Mouse (Mus musculus) embryonic facial prominence, embryonic 11.5 days (tissue): ENCODE measurements at regions not wholly inside any gene's neighbourhood (a gene's known extent, or its start where the extent isn't known, plus 50 kb on each side); places are given as distances from the start of the nearest gene placed in this dataset.

Experiments used
- ATAC-seq: fragments of 200-750 bp; cut with Nextera tagmentation; replicated peaks from 2 replicates; pipeline ENCODE4 v1.8.0; 2017; ENCODE audit warnings: low read depth; ENCODE audit not compliant: insufficient number of reproducible peaks, low FRiP score, low TSS enrichment
- DNase-seq: peaks from one replicate; pipeline ENCODE4 v3.0.0-alpha.2; 2015; ENCODE audit warnings: low spot score
- H3K27ac ChIP-seq: fragments of 300-500 bp; sonication (generic); replicated peaks from 2 replicates; pipeline ENCODE4 v1.5.1; 2014; ENCODE audit warnings: mild to moderate bottlenecking, low read depth, low read length, control low read depth
- H3K27me3 ChIP-seq: fragments of 300-500 bp; sonication (generic); 2 replicates; pipeline ENCODE4 v1.6.1; 2014; ENCODE audit warnings: mild to moderate bottlenecking, low read length, moderate library complexity, mixed read lengths; ENCODE audit not compliant: control insufficient read depth, insufficient read depth
- H3K36me3 ChIP-seq: fragments of 300-500 bp; sonication (generic); replicated peaks from 2 replicates; pipeline ENCODE4 v1.6.1; 2014; ENCODE audit warnings: low read depth, mild to moderate bottlenecking, low read length, moderate library complexity, mixed read lengths; ENCODE audit not compliant: control insufficient read depth, insufficient read depth
- H3K4me1 ChIP-seq: fragments of 300-500 bp; sonication (generic); 2 replicates; pipeline ENCODE4 v1.6.1; 2014; ENCODE audit warnings: low read length, mixed read lengths; ENCODE audit not compliant: control insufficient read depth, insufficient read depth
- H3K4me2 ChIP-seq: fragments of 300-500 bp; sonication (generic); 2 replicates; pipeline ENCODE4 v1.6.1; 2014; ENCODE audit warnings: low read depth, mild to moderate bottlenecking, control low read depth, low read length, moderate library complexity
- H3K4me3 ChIP-seq: fragments of 300-500 bp; sonication (generic); 2 replicates; pipeline ENCODE4 v1.5.1; 2014; ENCODE audit warnings: low read depth, low read length, control low read depth
- H3K9ac ChIP-seq: fragments of 300-500 bp; sonication (generic); replicated peaks from 2 replicates; pipeline ENCODE4 v1.6.1; 2014; ENCODE audit warnings: mild to moderate bottlenecking, control low read depth, low read length
- H3K9me3 ChIP-seq: fragments of 300-500 bp; sonication (generic); replicated peaks from 2 replicates; pipeline ENCODE4 v1.6.1; 2016; ENCODE audit warnings: mild to moderate bottlenecking, low read length, inconsistent platforms, mixed read lengths; ENCODE audit not compliant: control insufficient read depth
- WGBS: fragments of 180-500 bp; shearing (Covaris S2); extraction: QIAGEN DNeasy Blood & Tissue Kit; methylation state at CpG from one replicate; pipeline ENCODE4 v1.1.7; 2014; 5-methylcytosine and 5-hydroxymethylcytosine counted together

DNA sequence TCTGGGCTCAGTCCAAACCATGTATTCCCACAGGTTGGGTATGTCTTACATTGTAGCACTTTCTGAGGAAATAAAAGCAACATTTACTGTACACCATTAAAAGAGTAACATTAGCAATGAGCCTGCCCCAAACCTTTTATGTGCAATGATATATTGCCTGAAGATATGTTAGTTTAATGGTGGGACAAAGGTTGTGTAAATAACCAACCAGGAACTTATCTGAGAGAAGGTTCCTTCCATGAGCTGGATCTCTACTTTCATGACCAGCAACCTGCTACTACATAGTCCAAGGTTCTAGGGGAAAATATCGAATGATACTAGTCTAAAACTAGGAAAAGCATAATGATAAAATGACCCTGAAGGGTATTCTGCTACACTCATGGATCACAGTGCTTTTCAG, 172.5 kb upstream of the Brinp3 start:
- Histone ChIP-seq H3K9ac (no peak overlapping the region), H3K4me3 (no peak overlapping the region), H3K27ac (no peak overlapping the region), H3K4me2 (no peak overlapping the region), H3K36me3 (no peaks in the 10 kb centered on the region), H3K4me1 (no peaks in the 10 kb centered on the region), H3K9me3 (no peaks in the 10 kb centered on the region), H3K27me3 (no peaks in the 10 kb centered on the region)
- ATAC-seq (no peak), DNase-seq (no peak)
- 84% methylated on average over 1 of the region's 1 CpGs for WGBS

DNA sequence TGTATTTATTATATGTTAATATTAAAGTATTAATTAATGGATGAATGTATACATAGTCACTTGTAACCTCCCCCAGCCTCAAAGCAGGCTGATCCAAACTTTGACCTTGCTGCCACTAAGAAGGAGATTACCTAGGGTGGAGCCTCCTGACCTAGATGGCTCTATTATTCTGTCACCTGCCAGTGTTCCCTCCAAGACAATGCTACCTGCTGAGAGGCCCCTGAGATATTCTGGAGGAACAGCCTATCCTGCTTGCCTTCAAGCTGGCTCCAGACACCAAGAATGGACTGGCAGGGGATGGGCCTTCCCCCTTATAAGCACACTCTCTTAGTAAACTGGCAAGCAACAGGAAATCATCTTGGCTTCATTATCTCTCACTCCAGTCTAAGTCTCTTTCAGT, 171.7 kb upstream of the Brinp3 start:
- Histone ChIP-seq H3K9ac (no peak overlapping the region), H3K27ac (no peak overlapping the region), H3K27me3 (no peaks in the 10 kb centered on the region), H3K4me2 (no peak overlapping the region), H3K36me3 (no peaks in the 10 kb centered on the region), H3K9me3 (no peaks in the 10 kb centered on the region), H3K4me3 (no peak overlapping the region), H3K4me1 (no peaks in the 10 kb centered on the region)
- no peak for ATAC-seq
- no peak for DNase-seq

DNA sequence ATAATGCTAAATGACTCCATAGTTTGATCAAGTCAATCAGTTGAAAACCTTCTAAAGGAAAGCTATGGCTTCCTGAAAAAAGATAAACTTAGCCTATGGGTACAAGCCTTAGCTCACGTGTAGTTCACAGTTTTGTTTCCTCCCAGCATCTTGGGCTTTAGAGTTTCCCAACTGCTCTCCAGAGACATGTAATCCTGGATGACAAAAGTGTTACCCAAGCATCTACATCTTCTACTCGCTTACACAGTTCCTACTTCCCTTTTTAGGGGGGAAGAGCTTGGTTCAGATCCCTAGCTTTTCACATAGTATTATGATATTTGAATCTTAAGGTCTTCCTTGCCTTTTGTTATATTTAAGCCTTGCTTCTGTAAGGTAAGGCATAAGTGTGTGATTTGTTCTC, 157.5 kb upstream of the Brinp3 start:
- no peaks in the 10 kb centered on the region for H3K27me3 ChIP-seq
- 87% methylated on average over 2 of the region's 2 CpGs for whole genome bisulfite sequencing
- no peak overlapping the region for H3K4me3 ChIP-seq
- no peak for DNase-seq
- H3K9ac ChIP-seq, result no peak overlapping the region
- H3K27ac ChIP-seq, result no peak overlapping the region
- ATAC-seq, result no peak
- no peaks in the 10 kb centered on the region for H3K36me3 ChIP-seq
- no peaks in the 10 kb centered on the region for H3K9me3 ChIP-seq
- no peaks in the 10 kb centered on the region for H3K4me1 ChIP-seq
- no peak overlapping the region for H3K4me2 ChIP-seq

DNA sequence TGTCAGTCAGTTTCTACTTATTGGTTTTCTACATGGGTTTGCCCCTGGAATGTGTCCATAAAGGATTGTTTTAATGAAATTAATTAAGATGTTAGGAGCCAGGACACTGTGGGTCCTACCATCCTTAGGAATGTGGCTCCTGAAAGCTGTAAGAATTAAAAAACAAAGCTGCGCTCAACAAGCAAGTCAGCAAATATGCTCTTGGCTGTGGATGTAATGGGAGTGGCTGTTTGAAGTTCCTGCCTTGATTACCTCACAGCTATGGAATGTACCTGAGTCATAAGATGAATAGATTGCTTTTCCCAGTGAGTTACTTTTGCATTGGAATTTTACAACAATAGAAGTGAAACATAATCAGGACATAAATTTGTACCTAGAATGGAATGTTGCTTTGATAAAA, 137.6 kb upstream of the Brinp3 start:
- WGBS, result 73% methylated on average over 1 of the region's 1 CpGs

DNA sequence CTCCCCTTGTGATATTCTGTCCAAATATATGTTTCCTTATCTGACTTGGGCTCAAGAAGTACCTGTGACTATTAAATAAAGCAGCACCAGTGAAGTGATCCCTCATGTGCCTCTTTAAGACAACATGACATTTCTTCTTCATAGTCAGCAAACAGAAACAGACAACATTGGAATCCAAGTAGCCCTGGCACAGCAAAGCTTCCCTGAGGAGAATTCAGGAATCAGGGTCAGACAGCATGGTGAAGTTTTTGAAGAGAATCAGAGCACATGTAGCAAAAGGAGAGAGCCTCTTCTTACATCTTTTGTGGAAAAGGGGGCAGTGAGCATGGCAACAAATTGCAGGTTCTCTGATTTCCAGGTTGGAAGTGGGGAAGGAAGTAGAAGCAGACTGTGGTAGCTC, 136.3 kb upstream of the Brinp3 start:
- Histone ChIP-seq H3K9ac (no peak overlapping the region), H3K4me2 (no peak overlapping the region), H3K9me3 (no peaks in the 10 kb centered on the region), H3K4me1 (no peaks in the 10 kb centered on the region), H3K27ac (no peak overlapping the region), H3K4me3 (no peak overlapping the region), H3K27me3 (no peaks in the 10 kb centered on the region), H3K36me3 (no peaks in the 10 kb centered on the region)
- ATAC-seq, result no peak
- no peak for DNase-seq

More for the DNA sequence above, 137.6 kb upstream of the Brinp3 start:
- Histone ChIP-seq H3K9ac (no peak overlapping the region), H3K27ac (no peak overlapping the region), H3K4me1 (no peaks in the 10 kb centered on the region), H3K36me3 (no peaks in the 10 kb centered on the region), H3K9me3 (no peaks in the 10 kb centered on the region), H3K27me3 (no peaks in the 10 kb centered on the region), H3K4me3 (no peak overlapping the region), H3K4me2 (no peak overlapping the region)
- ATAC-seq (no peak), DNase-seq (no peak)

DNA sequence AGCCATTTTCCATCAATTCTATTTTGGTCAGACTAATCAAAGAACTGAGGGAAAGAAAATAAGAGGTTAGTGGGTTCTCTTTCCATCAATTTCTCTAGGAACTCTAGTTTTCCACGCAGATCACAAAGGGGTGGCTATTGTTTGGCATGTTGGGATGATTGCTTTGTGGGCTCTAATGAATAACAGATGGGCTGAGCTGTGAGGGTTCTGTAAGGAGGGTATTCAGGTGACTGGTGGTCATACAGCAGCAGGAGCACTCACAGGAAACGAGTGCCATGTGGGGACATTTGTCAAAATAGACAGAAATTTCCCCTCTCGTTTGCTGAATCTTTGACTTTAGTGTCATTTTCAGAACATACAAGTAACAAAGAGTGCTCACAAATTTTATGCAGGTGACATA, 134.9 kb upstream of the Brinp3 start:
- no peak overlapping the region for H3K4me3 ChIP-seq
- no peak overlapping the region for H3K4me2 ChIP-seq
- no peaks in the 10 kb centered on the region for H3K27me3 ChIP-seq
- no peak overlapping the region for H3K9ac ChIP-seq
- ATAC-seq (no peak), DNase-seq (peak; percentile 48)
- no peak overlapping the region for H3K27ac ChIP-seq
- no peaks in the 10 kb centered on the region for H3K36me3 ChIP-seq
- H3K4me1 ChIP-seq, result no peaks in the 10 kb centered on the region
- 12% methylated on average over 3 of the region's 3 CpGs for WGBS
- H3K9me3 ChIP-seq, result no peaks in the 10 kb centered on the region

DNA sequence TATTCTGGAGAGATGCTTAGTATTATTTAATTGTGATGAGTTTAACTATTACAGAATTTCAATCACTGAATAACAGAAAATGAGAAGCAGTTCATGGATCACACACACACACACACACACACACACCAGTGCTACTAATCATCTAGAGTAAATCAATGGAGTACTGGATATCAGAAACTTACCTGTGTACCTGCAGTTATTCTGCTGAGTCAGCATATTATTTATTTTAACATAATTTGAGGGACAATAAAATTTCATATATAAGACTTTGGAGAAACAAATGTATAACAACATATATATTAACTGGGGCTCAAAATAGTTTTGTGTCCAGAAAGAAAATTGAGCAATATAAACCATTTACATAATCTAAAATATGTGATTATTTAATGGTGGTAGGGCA, 134.4 kb upstream of the Brinp3 start:
- Histone ChIP-seq H3K27me3 (no peaks in the 10 kb centered on the region), H3K9me3 (no peaks in the 10 kb centered on the region), H3K36me3 (no peaks in the 10 kb centered on the region), H3K27ac (no peak overlapping the region), H3K4me2 (no peak overlapping the region), H3K4me1 (no peaks in the 10 kb centered on the region), H3K9ac (no peak overlapping the region), H3K4me3 (no peak overlapping the region)
- ATAC-seq, result no peak
- DNase-seq, result no peak

DNA sequence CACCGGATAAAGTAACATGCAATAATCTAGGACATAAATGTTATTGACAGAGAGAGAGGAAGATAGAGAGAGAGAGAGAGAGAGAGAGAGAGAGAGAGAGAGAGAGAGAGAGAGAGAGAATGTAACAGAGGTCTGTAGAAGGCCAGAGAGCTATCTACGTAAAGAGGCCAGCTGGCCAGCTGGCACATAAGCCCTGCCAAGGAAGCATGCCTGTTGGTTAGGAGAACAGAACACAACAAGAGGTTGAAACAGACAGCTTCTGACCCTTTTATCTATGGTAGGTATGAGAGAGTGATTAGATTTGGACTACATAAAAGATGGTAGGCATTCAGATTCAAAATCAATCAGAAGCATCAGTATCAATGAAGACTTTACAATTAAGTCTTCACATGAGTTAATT, 130.8 kb upstream of the Brinp3 start:
- H3K9ac ChIP-seq, result no peak overlapping the region
- WGBS, result 93% methylated on average over 2 of the region's 2 CpGs
- H3K27me3 ChIP-seq, result no peaks in the 10 kb centered on the region
- no peak overlapping the region for H3K27ac ChIP-seq
- no peaks in the 10 kb centered on the region for H3K9me3 ChIP-seq
- ATAC-seq (no peak), DNase-seq (no peak)
- no peak overlapping the region for H3K4me3 ChIP-seq
- H3K4me1 ChIP-seq, result no peaks in the 10 kb centered on the region
- H3K36me3 ChIP-seq, result no peaks in the 10 kb centered on the region
- H3K4me2 ChIP-seq, result no peak overlapping the region
